Mouse (Mus musculus) embryonic facial prominence, embryonic 12.5 days (tissue): ENCODE measurements at regions not wholly inside any gene's neighbourhood (a gene's known extent, or its start where the extent isn't known, plus 50 kb on each side); places are given as distances from the start of the nearest gene placed in this dataset.

Experiments
- ATAC-seq: fragments of 200-750 bp; cut with Nextera tagmentation; 2 replicates; pipeline ENCODE4 v1.8.0; 2017; ENCODE audit not compliant: insufficient number of reproducible peaks, insufficient read depth, low FRiP score, low TSS enrichment
- H3K27ac ChIP-seq: fragments of 300-500 bp; sonication (generic); 2 replicates; pipeline ENCODE4 v1.5.1; 2016; ENCODE audit warnings: mild to moderate bottlenecking
- H3K27me3 ChIP-seq: fragments of 300-500 bp; sonication (generic); 2 replicates; pipeline ENCODE4 v1.6.1; 2016; ENCODE audit warnings: mild to moderate bottlenecking, moderate library complexity
- H3K36me3 ChIP-seq: fragments of 300-500 bp; sonication (generic); 2 replicates; pipeline ENCODE4 v1.6.1; 2016; ENCODE audit warnings: mild to moderate bottlenecking
- H3K4me1 ChIP-seq: fragments of 300-500 bp; sonication (generic); 2 replicates; pipeline ENCODE4 v1.6.1; 2016
- H3K4me2 ChIP-seq: fragments of 300-500 bp; sonication (generic); replicated peaks from 2 replicates; pipeline ENCODE4 v1.6.1; 2016; ENCODE audit warnings: mild to moderate bottlenecking, moderate library complexity
- H3K4me3 ChIP-seq: fragments of 300-500 bp; sonication (generic); 2 replicates; pipeline ENCODE4 v1.5.1; 2016; ENCODE audit warnings: mild to moderate bottlenecking
- H3K9ac ChIP-seq: fragments of 300-500 bp; sonication (generic); 2 replicates; pipeline ENCODE4 v1.6.1; 2016; ENCODE audit warnings: mild to moderate bottlenecking, moderate library complexity
- H3K9me3 ChIP-seq: fragments of 300-500 bp; sonication (generic); 2 replicates; pipeline ENCODE4 v1.6.1; 2016; ENCODE audit warnings: mild to moderate bottlenecking, moderate library complexity
- WGBS: fragments of 180-500 bp; shearing (Covaris S2); methylation state at CpG from one replicate; pipeline ENCODE4 v1.1.7; 2016; 5-methylcytosine and 5-hydroxymethylcytosine counted together

- no peaks in the 10 kb centered on the region for H3K36me3 ChIP-seq
- H3K9ac ChIP-seq: no peak overlapping the region
- no peak overlapping the region for H3K4me2 ChIP-seq
- ATAC-seq: no peak
- WGBS: 77% methylated on average over 5 of the region's 5 CpGs
- no peak overlapping the region for H3K4me3 ChIP-seq
- H3K27ac ChIP-seq: no peak overlapping the region
- no peaks in the 10 kb centered on the region for H3K4me1 ChIP-seq
- no peaks in the 10 kb centered on the region for H3K27me3 ChIP-seq
- H3K9me3 ChIP-seq: no peaks in the 10 kb centered on the region
Observed at GRCm38 (mm10) chr8:10882381-10882780, 125.9 kb downstream of the Irs2 start.

GRCm38 (mm10) chr8:10879883-10880282, 128.4 kb downstream of the Irs2 start:
- Histone ChIP-seq H3K4me1 (no peaks in the 10 kb centered on the region), H3K4me3 (no peak overlapping the region), H3K36me3 (no peaks in the 10 kb centered on the region), H3K9me3 (no peaks in the 10 kb centered on the region), H3K27me3 (no peaks in the 10 kb centered on the region), H3K9ac (no peak overlapping the region), H3K4me2 (no peak overlapping the region), H3K27ac (no peak overlapping the region)
- no peak for ATAC-seq
- 77% methylated on average over 6 of the region's 6 CpGs for WGBS

GRCm38 (mm10) chr8:10879049-10879847, 129.0 kb downstream of the Irs2 start:
- ATAC-seq: no peak
- Histone ChIP-seq H3K27ac (no peak overlapping the region), H3K4me1 (no peaks in the 10 kb centered on the region), H3K9ac (no peak overlapping the region), H3K4me3 (no peak overlapping the region), H3K36me3 (no peaks in the 10 kb centered on the region), H3K27me3 (no peaks in the 10 kb centered on the region), H3K4me2 (no peak overlapping the region), H3K9me3 (no peaks in the 10 kb centered on the region)
- WGBS: 87% methylated on average over 10 of the region's 10 CpGs

GRCm38 (mm10) chr8:10878371-10878770, 129.9 kb downstream of the Irs2 start:
- no peak overlapping the region for H3K27ac ChIP-seq
- no peaks in the 10 kb centered on the region for H3K9me3 ChIP-seq
- 86% methylated on average over 4 of the region's 4 CpGs for WGBS
- H3K9ac ChIP-seq: no peak overlapping the region
- H3K36me3 ChIP-seq: no peaks in the 10 kb centered on the region
- no peak for ATAC-seq
- no peaks in the 10 kb centered on the region for H3K4me1 ChIP-seq
- H3K4me3 ChIP-seq: no peak overlapping the region
- H3K4me2 ChIP-seq: no peak overlapping the region
- no peaks in the 10 kb centered on the region for H3K27me3 ChIP-seq

GRCm38 (mm10) chr8:10875170-10875569, 133.1 kb downstream of the Irs2 start:
- Histone ChIP-seq H3K4me1 (no peaks in the 10 kb centered on the region), H3K27ac (no peak overlapping the region), H3K27me3 (no peaks in the 10 kb centered on the region), H3K9me3 (no peaks in the 10 kb centered on the region), H3K4me3 (no peak overlapping the region), H3K9ac (no peak overlapping the region), H3K4me2 (no peak overlapping the region), H3K36me3 (no peaks in the 10 kb centered on the region)
- no peak for ATAC-seq
- 78% methylated on average over 6 of the region's 6 CpGs for WGBS

- H3K4me3 ChIP-seq: no peak overlapping the region
- H3K4me2 ChIP-seq: no peak overlapping the region
- no peak overlapping the region for H3K27ac ChIP-seq
- no peak for ATAC-seq
- H3K36me3 ChIP-seq: no peaks in the 10 kb centered on the region
- no peaks in the 10 kb centered on the region for H3K9me3 ChIP-seq
- H3K4me1 ChIP-seq: no peaks in the 10 kb centered on the region
- H3K27me3 ChIP-seq: no peaks in the 10 kb centered on the region
- 53% methylated on average over 7 of the region's 7 CpGs for WGBS
- H3K9ac ChIP-seq: no peak overlapping the region
Observed at GRCm38 (mm10) chr8:10871451-10871850, 136.8 kb downstream of the Irs2 start.

- H3K4me2 ChIP-seq: no peak overlapping the region
- no peak overlapping the region for H3K9ac ChIP-seq
- H3K27me3 ChIP-seq: no peaks in the 10 kb centered on the region
- H3K4me3 ChIP-seq: no peak overlapping the region
- WGBS: 85% methylated on average over 13 of the region's 13 CpGs
- ATAC-seq: no peak
- H3K4me1 ChIP-seq: peaks cover 5% of the 10 kb centered on the region; the same call in 1 of the 2 replicates
- H3K9me3 ChIP-seq: no peaks in the 10 kb centered on the region
- H3K27ac ChIP-seq: no peak overlapping the region
- no peaks in the 10 kb centered on the region for H3K36me3 ChIP-seq
Observed at GRCm38 (mm10) chr8:10870423-10871055, 137.7 kb downstream of the Irs2 start.

GRCm38 (mm10) chr8:10869866-10870265, 138.4 kb downstream of the Irs2 start:
- WGBS: 76% methylated on average over 10 of the region's 10 CpGs

GRCm38 (mm10) chr8:10866696-10867395, 141.4 kb downstream of the Irs2 start:
- Histone ChIP-seq H3K9ac (no peak overlapping the region), H3K4me2 (no peak overlapping the region), H3K4me1 (peaks cover 10% of the 10 kb centered on the region; the same call in 1 of the 2 replicates), H3K36me3 (no peaks in the 10 kb centered on the region), H3K9me3 (no peaks in the 10 kb centered on the region), H3K4me3 (no peak overlapping the region), H3K27ac (no peak overlapping the region), H3K27me3 (no peaks in the 10 kb centered on the region)
- no peak for ATAC-seq
- 73% methylated on average over 7 of the region's 7 CpGs for WGBS

More at GRCm38 (mm10) chr8:10869866-10870265, 138.4 kb downstream of the Irs2 start:
- Histone ChIP-seq H3K4me3 (no peak overlapping the region), H3K27ac (no peak overlapping the region), H3K4me2 (no peak overlapping the region), H3K36me3 (no peaks in the 10 kb centered on the region), H3K4me1 (peaks cover 10% of the 10 kb centered on the region; the same call in 1 of the 2 replicates), H3K9ac (no peak overlapping the region), H3K9me3 (no peaks in the 10 kb centered on the region), H3K27me3 (no peaks in the 10 kb centered on the region)
- no peak for ATAC-seq

GRCm38 (mm10) chr8:10865941-10866513, 142.2 kb downstream of the Irs2 start:
- peaks cover 10% of the 10 kb centered on the region; the same call in 1 of the 2 replicates for H3K4me1 ChIP-seq
- WGBS: 66% methylated on average over 11 of the region's 11 CpGs
- no peak overlapping the region for H3K4me2 ChIP-seq
- no peak overlapping the region for H3K9ac ChIP-seq
- H3K36me3 ChIP-seq: no peaks in the 10 kb centered on the region
- ATAC-seq: no peak
- H3K4me3 ChIP-seq: no peak overlapping the region
- H3K27ac ChIP-seq: peak overlapping the region; percentile 67
- no peaks in the 10 kb centered on the region for H3K9me3 ChIP-seq
- no peaks in the 10 kb centered on the region for H3K27me3 ChIP-seq

- H3K27me3 ChIP-seq: no peaks in the 10 kb centered on the region
- H3K9ac ChIP-seq: no peak overlapping the region
- H3K4me2 ChIP-seq: no peak overlapping the region
- 31% methylated on average over 8 of the region's 8 CpGs for WGBS
- H3K9me3 ChIP-seq: no peaks in the 10 kb centered on the region
- no peaks in the 10 kb centered on the region for H3K36me3 ChIP-seq
- peaks cover 10% of the 10 kb centered on the region; the same call in 1 of the 2 replicates for H3K4me1 ChIP-seq
- H3K4me3 ChIP-seq: no peak overlapping the region
- ATAC-seq: no peak
- H3K27ac ChIP-seq: peak overlapping the region; percentile 67
Observed at GRCm38 (mm10) chr8:10865415-10865821, 142.8 kb downstream of the Irs2 start.
